Mouse (Mus musculus): ENCODE data around the gene Zar1l.

DNA sequence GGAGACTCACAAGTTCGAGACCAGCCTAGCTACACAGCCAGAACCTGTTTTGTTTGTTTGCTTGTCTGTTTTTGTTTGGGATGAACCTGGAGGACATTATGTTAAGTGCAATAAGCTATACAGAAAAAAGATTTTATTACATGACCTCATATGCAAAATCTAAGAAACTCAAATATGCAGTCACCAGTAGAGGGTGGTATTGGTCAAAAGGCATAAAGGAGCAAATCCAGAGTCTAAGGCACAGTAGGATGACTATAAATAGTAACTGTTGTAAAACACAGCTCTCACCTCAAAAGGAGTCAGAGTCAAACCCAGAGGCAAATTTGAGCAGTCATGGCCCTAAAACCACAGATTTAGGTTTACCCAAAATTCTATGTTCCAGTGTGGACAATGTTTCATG, 1.6 kb upstream of the Zar1l start:
- TF ChIP-seq POLR2A (IDR thresholded peaks at IDR 0.05; ENCODE audit: borderline replicate concordance, extremely low read depth, insufficient read depth, insufficient read length, poor library complexity, severe bottlenecking) (no peak), CTCF (IDR thresholded peaks at IDR 0.05; ENCODE audit: borderline replicate concordance, extremely low read depth, insufficient read depth, insufficient read length) (no peak)

All from brain, embryonic 14.5 days (tissue).